Mouse (Mus musculus): ENCODE measurements around the gene Phc3.

DNA sequence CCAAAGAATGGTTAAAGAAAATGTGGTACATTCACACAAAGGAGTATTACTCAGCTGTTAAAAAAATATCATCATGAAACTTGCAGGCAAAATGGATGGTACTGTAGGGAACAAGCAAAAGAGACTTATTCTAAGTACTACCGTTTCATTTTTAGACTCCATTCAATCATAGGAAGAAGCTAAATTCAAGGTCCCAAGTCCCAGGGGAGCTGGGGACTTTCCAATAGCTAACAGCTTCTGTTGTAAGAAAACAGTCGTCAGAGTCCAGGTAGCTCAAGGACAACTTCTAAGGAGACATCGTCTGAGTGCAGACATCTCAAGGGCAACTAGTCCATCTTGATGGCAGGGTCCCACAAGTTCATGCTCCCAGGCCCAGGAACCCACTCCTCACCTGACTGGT is 41.6 kb downstream of the Phc3 start:
- TF ChIP-seq CTCF (conservative IDR thresholded peaks at IDR 0.05; ENCODE audit: low read length) (no peak), NANOG (IDR thresholded peaks at IDR 0.05; ENCODE audit: borderline replicate concordance, low read length) (no peak)

All from E14TG2a.4 (cell line).